Mouse (Mus musculus) right cerebral cortex, postnatal 25 days (tissue): ENCODE data around the gene Pla2g4c.
"Not testable (repeated sequence)": the region's sequence is repeated elsewhere in the genome, so short reads cannot be mapped to it uniquely, and the experiment has no call there.

Experiments used
- DNase-seq: peaks from one replicate; pipeline ENCODE4 v3.0.0; 2022

Gene Pla2g4c

GRCm38 (mm10) chr7:13324316-13324715, at the start of gene Pla2g4c:
Pla2g4c (plus strand) TSS chr7:13324655.
- no peak for DNase-seq

GRCm38 (mm10) chr7:13277081-13277480, 47.4 kb upstream of the Pla2g4c start, which contains the start of gene Lig1:
Lig1 (plus strand) TSS chr7:13277283.
- no peak for DNase-seq

GRCm38 (mm10) chr7:13277833-13278232, 46.6 kb upstream of the Pla2g4c start:
- no peak for DNase-seq

- peak; percentile 94 for DNase-seq
Observed at GRCm38 (mm10) chr7:13278308-13278891, 46.1 kb upstream of the Pla2g4c start, which contains the start of gene Zswim9. Zswim9 (minus strand) TSS chr7:13278721.

- DNase-seq, result not testable (repeated sequence)
Observed at GRCm38 (mm10) chr7:13278957-13279356, 45.5 kb upstream of the Pla2g4c start.

- no peak for DNase-seq
Observed at GRCm38 (mm10) chr7:13288621-13289020, 35.8 kb upstream of the Pla2g4c start.

GRCm38 (mm10) chr7:13290041-13290675, 34.3 kb upstream of the Pla2g4c start:
- no peak for DNase-seq

GRCm38 (mm10) chr7:13291370-13291769, 33.1 kb upstream of the Pla2g4c start:
- DNase-seq, result no peak

GRCm38 (mm10) chr7:13293878-13294855, 30.3 kb upstream of the Pla2g4c start:
- no peak for DNase-seq

- DNase-seq, result no peak
Observed at GRCm38 (mm10) chr7:13295256-13295655, 29.2 kb upstream of the Pla2g4c start.

GRCm38 (mm10) chr7:13297636-13298035, 26.8 kb upstream of the Pla2g4c start:
- DNase-seq, result no peak

- DNase-seq, result no peak
Observed at GRCm38 (mm10) chr7:13298821-13299220, 25.6 kb upstream of the Pla2g4c start.

- DNase-seq, result no peak
Observed at GRCm38 (mm10) chr7:13301643-13302042, 22.8 kb upstream of the Pla2g4c start.

GRCm38 (mm10) chr7:13302780-13303179, 21.7 kb upstream of the Pla2g4c start:
- no peak for DNase-seq

- DNase-seq, result no peak
Observed at GRCm38 (mm10) chr7:13303372-13303771, 21.1 kb upstream of the Pla2g4c start.

- DNase-seq, result no peak
Observed at GRCm38 (mm10) chr7:13309407-13309806, 15.0 kb upstream of the Pla2g4c start.

GRCm38 (mm10) chr7:13310493-13311199, 13.8 kb upstream of the Pla2g4c start:
- no peak for DNase-seq

GRCm38 (mm10) chr7:13311401-13311800, 13.1 kb upstream of the Pla2g4c start:
- no peak for DNase-seq

- no peak for DNase-seq
Observed at GRCm38 (mm10) chr7:13314095-13314597, 10.3 kb upstream of the Pla2g4c start.

- DNase-seq, result no peak
Observed at GRCm38 (mm10) chr7:13321424-13321823, 3.0 kb upstream of the Pla2g4c start.

- no peak for DNase-seq
Observed at GRCm38 (mm10) chr7:13330575-13330974, 6.1 kb downstream of the Pla2g4c start.

GRCm38 (mm10) chr7:13355943-13356342, 31.5 kb downstream of the Pla2g4c start:
- peak; percentile 29 for DNase-seq

GRCm38 (mm10) chr7:13380588-13380987, 56.1 kb downstream of the Pla2g4c start:
- no peak for DNase-seq
